Mouse (Mus musculus): ENCODE data around the gene Gadd45gip1.
A peak's percentile ranks its signal among the peaks of the same experiment; 100 is the strongest.
"Not testable (repeated sequence)": the region's sequence is repeated elsewhere in the genome, so short reads cannot be mapped to it uniquely, and the experiment has no call there.

Gene Gadd45gip1

DNA sequence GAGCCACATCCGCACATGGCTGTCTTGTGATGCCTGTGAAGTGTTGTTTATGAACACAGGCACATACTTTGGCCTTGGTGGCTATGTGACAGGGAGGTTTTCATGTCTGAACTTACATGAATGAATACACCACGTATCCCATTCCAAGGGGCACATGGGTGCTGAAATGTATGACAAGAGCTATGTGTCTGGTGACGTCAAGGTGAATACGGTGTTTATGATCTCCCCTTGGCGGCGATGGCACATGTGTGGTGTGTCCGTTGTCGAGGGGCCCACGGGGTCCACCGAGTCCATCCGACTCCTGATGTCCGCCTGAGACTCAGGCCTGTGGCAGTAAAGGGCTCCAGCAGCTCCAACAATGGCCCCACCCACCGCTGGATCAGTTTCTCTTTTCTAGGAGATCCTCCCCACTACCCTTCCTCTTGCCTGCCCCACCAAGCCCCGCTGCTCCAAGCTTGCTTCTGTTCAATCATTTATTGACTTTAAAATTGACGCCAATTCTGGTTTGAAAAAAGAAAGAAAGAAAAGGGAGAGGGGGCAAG, 34.0 kb upstream of the Gadd45gip1 start:
- DNase-seq (ENCODE audit: low spot score in 2 of 2) = no peak

DNA sequence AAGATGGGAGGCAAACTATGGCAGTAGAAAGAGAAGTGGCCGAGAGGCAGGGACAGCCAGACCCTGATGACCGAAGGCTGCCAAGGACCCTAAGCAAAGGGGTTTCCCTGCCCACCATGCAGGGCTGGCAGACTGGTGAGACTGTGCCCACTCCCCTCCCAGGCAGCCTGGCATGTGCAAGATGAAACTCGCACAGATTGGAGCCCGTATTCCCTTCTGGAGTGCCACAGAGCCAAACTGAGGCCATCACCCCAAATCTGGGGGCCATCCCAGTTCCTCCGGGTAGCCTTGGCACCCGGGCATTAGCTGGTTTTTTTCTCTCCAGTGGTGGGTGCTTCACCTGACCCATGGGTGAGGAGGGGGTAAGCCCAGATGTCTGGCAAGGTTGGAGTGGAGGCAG, 33.4 kb upstream of the Gadd45gip1 start:
- DNase-seq (ENCODE audit: low spot score in 2 of 2) = no peak

DNA sequence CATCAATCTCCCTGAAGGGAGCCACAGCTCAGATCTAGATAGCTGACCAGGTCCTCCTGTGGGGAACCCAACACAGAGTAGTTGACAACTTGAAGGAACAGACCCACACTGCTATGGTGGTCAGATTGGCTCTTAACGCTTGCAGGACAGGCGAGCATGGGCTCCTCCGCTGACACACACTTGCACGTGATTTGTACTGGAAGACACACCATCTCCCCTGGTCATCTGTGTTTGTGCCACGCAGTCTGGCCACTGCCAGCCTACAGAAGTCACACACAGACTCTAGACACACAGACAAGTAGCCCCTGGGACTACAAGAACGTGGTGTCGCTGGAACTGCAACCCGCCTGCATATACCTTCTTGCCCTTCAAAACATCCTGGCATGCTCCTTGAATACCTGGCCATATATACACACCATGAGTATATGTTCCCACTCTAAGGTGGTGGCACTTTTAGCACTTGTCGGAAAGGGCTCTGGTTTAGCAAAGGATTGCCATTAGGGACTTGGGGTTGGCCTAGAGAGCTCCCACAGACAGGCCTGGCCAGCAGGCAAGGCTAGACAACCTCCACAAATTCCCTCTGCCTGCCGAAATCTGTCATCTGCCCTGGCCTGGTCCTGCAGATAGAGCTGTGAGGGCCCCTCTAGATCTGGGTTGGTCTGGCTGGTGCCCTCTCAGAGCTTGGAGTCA, 32.7 kb upstream of the Gadd45gip1 start:
- no peak for DNase-seq (ENCODE audit: low spot score in 2 of 2)

DNA sequence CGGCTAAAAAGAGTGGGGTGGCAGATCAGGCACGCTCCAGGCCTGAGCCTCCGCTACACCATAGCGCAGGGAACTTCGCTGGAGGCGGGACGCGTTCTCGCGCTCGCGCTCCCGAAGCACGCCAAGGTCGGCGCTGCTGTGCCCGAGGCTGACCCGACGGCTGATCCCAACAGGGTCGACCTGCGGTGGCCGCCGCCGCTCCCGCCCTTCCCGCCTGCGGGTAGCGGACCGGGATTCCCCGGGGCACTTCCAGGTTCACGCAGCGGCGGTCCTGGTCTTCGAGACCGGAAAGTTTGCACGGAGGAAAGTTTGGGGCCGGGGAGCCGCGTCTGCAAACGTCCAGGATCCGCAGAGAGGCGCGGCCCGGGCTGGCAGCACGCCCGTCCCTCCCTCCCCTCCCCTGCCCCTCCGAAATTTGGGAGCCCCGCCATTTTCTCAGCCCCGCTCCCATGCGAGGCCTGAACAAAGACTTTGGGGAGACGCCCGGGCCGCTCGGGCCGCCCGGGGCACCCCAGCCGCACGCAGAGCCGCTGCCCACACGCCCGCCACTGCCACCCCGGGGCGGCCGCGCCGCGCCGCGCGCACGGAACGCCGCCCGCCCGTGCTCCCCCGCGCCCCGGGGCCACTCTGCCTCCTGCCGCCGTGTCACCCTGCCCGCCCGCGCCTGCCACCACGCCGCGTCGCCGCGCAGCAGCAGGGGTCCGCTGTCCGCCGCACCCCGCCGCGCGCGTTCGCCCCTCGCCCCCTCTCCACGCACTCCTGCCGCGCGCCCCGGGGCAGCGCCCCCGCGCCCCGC, 32.0 kb upstream of the Gadd45gip1 start:
- peak in 1 of 2 experiments; percentile 56 for DNase-seq (ENCODE audit: low spot score in 2 of 2)

DNA sequence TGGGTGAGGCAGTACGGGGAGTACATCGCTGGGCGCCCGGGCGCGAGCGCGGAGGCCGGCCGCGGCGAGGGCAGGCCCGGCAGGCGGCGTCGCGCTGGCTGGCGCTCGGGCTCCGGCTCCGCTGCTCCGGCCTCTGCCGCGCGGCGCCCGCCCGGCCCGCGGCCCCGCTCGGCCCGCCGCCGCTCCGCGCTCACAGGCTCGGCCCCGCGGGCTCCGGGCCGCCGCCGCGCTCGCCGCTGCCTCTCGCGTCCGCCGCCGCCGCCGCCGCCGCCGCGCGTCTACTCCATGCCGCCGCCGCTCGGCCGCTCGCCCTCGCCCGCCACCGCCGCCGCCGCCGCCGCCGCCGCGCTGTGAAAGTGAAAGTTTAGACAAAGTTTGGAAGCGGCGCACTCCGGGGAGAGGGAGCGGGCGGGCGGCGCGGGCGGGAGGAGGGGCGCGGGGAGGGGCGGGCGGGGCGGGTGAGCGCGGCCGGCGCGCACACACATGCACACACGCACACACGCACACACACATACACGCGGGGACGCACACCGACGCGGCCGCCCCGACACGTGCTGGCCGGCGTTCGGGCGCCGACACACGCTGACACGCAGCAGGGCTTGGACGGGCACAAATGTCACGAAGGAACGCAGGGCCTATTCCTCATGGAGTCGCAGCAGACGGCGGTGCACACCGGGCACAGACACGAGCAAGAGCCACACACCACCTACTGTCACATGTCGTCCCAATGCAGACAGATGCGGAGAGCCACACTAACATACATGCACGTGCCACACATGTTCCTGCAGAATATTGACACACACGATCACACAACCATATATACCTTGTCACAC, 31.1 kb upstream of the Gadd45gip1 start, which contains the start of gene Nfix:
Gene Nfix (minus strand): TSS at position 346 of the 833 bp plus-strand sequence.
- DNase-seq (ENCODE audit: low spot score in 2 of 2) = peak in 1 of 2 experiments; percentile 63

DNA sequence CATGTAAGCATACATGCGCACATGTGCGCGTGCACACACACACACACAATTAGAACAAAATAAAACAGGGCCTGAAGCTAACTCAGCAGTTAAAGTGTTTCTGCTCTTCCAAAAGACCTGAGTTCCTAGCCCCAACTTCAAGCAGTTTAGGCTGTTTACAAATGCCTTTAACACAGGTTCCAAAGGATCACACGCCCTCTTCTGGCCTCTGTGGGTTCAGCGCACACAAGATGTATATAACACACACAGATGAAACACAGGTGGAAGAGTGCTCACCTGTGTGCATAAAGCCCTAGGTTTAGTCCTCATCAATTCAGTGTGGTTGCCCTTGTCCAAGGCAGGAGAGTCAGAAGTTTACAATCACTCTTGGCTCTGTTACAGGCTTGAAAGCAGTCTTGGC, 25.3 kb upstream of the Gadd45gip1 start:
- no peak for DNase-seq (ENCODE audit: low spot score in 2 of 2)

DNA sequence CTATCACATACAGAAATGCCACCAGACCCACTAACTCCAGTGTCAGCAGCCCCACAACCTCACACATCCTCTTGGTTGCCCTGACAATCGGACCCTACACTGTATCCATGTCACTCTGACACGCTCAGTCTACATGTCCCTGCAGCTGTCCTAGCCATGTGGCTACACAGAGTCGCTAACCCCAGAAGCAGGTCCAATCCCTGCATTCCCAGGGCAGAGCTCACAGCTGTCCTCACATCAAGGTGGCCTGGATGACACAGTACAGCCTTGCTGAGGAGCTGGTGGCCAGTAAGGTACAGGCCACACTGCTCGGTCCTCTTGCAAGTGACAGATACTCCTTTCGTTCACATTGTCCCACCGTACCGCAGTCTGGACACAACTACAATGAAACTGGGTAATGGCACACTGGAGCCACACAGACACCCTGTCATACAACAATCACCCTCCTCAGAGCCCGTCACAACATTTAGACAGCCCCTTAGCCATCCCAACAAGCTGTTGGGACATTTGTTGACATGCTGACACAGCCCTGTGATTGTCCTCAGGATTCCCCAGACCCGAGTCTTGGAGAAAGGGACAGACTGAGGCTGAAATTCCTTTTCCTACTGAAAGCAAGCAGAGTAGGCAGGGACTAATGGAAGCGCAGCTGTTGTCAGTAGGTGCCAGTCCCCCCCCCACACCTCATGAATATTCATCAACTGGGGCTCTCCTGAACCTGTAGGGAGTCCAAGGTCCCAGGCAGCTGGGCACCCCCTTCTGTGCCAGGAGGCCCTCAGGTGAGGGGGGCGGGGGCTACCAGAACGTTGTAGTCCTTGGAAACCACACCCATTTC, 22.0 kb upstream of the Gadd45gip1 start:
- no peak for DNase-seq (ENCODE audit: low spot score in 2 of 2)

DNA sequence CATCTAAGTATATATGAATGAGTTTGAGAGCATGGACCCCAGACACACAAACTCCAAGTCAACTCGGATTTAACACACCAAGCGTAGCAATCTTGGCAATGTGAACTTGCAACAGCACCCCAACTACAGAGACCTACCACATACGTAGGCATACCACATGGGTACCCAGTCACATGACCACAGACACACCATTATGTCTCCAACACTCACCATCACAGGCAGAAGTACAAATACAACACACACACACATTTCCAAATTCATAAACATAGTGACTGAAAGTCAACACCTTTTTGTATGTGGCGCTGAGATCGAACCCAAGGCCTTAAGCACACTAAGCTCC, 21.4 kb upstream of the Gadd45gip1 start:
- no peak for DNase-seq (ENCODE audit: low spot score in 2 of 2)

DNA sequence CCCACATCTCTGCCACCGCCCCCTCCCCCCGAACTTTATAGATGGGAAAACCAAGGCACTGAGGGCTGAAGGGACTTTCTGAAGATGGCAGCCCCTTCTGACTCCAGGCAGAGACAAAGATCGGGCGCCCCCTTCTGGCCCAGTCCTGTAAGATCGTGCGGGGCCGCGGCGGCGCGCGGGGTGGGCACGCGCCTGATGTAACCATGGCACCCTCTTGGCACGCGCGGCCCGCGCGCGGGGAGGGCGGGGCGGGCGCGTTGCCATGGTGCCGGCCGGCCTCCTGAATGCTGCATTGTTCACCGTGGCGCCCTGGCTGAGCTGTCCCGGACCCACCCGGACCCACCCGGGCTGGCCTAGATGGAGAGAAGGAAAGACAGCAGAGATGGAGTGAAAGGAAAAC, 20.4 kb upstream of the Gadd45gip1 start:
- DNase-seq (ENCODE audit: low spot score in 2 of 2) = peak; percentile 98

DNA sequence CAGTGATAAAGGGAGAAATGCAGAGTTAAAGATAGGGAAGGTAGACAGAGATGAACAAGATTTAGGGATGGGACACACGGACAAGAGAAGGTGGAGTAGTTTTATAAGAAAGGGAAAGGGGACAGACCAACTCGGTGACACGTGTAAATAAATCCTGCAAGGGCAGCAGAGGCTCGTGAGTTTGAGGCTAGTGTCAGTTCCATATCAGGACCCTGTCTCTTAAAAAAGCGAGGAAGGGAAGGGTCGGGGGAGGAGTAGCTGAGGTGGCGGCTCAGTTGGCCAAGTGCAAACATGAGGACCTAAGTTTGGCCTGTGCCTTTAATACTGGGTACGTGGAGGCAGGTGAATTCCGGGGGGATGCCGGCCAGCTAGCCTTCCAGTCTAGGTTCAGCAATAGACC, 20.0 kb upstream of the Gadd45gip1 start:
- DNase-seq (ENCODE audit: low spot score in 2 of 2) = no peak

DNA sequence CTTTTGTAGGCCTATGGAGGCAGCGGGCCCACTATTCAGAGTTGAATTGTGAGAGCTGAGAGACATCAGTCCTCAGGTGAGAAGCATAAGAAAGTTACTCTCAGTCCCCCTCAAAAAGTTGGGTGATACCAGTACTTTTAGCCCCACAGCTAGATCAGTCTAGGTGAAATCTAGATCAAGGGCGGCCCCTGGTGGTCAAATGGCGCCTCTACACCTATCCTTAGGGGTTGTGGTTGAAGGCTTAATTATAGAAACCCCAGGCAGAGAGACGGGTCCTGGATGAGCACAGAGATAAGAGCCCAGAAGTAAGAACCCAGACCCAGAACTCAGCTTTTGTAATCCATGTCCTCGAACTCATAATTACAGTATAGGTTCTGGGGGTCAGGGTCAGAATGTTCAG, 18.3 kb upstream of the Gadd45gip1 start:
- peak; percentile 80 to 87 for DNase-seq (ENCODE audit: low spot score in 2 of 2)

DNA sequence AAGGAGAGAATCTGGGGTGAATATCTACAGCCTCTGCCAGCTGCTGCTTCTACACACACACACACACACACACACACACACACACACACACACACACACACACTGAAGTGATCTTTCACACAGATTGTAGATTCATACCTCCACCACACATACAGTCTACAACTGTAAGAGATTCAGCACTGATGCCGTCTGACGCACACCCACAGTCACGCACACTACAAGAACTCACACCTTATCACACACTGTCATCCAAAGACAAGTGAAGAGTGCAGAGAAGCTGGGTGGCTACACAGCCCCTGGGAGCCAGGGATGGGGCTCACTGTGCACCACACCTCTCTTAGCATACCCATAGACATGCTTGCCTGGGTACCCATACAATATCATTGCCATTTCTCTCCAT, 17.5 kb upstream of the Gadd45gip1 start:
- no peak for DNase-seq (ENCODE audit: low spot score in 2 of 2)

DNA sequence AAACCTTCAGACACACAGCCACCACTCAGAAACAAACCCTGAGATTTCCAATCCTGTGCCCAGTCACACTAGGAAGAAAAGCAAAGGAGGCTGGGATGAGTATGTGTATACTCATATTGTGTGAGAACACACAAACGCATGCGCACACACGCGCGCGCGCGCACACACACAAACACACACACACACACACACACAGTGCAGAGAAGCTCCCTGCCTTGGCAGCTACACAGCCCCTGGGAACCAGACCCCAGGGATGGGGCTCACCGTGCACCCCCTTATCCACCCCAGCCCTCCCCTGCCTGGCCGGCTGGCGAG, 17.1 kb upstream of the Gadd45gip1 start:
- no peak for DNase-seq (ENCODE audit: low spot score in 2 of 2)

DNA sequence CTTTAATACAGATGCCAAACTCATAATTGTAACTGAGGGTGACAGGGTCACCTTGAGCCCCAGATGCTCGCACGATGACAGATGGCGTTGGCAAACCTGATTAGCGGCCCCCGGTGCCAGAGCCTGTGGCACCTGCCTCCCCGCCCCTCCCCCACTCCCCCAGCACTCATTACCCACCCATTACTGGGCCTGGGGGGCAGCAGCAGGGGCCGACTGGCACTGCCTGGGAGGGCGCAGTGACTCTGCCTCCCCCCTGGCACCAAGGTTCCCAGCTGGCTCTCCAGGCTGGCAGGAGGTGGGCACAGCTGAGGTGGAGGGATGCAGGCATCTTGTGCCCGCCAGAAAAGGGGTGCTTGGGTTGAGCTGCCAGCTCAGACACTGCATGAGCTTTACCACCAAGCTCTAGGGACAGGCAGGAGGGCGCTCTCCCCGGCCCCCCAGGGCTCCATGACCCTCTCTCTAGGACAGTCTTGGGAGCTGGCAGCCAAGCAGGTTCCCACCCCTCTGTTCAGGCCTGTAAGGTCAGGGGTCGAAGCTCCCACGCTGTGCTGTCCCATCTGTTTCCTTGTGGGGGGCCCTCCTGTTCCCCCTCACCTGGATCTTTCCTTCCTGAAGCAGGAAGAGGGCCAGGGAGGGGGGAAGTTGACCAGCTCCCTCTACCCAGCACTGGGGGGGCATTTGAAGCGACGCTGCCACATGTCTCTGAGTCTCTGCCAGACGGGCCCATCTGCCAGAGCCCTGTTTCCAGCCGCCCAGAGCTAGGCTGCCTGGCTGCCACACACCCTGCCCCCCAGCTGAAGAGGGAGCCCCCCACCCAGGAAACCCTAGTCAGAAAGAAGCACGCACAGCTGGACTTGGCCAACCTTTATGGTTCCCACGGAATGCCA, 16.5 kb upstream of the Gadd45gip1 start:
- no peak for DNase-seq (ENCODE audit: low spot score in 2 of 2)

DNA sequence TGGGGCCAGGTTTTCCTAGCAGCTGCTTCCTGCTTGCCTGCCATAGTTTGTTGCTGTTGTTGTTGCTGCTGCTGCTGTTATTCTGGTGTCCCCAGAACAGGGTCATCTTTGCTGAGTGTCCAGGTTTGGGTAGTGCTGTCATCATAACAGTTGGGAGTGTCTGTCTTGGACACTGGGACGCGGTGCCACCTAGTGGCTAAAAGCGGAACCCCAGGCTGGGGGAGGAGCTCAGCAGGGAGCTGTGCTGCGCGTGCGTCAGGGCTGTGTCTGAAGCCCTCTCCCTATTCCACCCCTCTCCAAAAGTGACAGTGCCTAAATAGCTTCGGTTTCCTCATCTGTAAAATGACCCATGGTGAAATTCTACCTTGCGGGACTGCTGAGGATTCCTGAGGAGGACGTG, 15.8 kb upstream of the Gadd45gip1 start:
- peak; percentile 97 for DNase-seq (ENCODE audit: low spot score in 2 of 2)

DNA sequence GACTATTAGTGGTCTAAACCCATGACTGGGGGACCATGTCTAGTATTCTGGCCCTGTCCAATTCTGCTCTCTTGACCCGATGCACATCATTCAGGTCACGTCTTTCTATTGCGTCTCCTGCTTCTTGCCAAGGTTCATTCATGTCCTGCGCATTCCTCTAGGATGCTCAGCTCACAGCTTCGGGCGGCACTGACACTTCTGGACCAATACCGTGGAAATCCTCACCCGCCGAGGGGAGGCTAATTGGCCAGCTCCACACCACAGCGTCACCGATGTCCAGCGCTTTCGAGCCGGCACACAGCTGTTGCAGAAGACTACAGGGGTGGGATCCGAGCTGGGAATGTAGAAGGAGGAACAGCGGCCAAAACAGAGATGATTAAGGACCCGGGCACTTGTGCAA, 15.2 kb upstream of the Gadd45gip1 start:
- DNase-seq (ENCODE audit: low spot score in 2 of 2) = no peak

DNA sequence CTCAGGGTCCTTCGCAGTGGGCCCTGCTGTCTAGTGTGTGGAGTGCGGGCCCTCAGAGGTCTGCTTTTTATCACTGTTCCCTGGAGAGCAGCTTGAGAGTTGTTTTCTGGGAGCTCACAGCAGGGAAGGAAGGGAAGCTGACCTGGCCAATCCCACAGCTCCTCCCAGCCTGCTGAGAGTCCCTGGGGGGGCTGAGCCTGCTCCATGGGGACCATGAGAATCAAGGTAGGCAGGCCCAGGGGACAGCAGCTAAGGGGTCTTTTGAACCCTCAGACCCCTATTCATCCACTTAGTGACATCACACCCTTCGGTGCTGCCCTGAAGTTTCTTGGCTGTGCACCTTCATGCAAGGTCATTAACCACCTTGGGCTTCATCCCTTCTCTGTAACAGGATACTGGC, 8.6 kb upstream of the Gadd45gip1 start, which contains the start of gene Dand5:
Gene Dand5 (minus strand): TSS at position 101 of the 400 bp plus-strand sequence.
- no peak for DNase-seq (ENCODE audit: low spot score in 2 of 2)

DNA sequence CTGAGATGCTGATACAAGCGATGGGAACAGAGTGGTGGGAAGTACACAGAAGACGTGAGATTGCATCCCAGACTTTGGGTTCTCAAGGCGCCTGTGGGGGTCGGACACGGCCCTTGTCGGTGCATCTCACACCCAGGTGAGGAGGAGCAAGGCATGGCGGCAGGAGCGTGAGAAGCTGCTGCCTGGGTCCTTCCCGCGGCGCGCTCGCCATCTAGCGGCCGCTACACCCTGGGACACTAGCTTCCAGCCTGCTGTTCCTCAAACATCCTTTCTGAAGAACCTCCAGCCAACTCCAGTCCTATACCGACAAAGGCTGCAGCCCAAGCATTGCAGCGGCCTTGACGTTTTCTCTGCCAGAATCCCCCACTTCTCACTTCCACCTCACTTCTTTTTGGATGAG, 7.7 kb upstream of the Gadd45gip1 start:
- DNase-seq (ENCODE audit: low spot score in 2 of 2) = peak in 1 of 2 experiments; percentile 65

DNA sequence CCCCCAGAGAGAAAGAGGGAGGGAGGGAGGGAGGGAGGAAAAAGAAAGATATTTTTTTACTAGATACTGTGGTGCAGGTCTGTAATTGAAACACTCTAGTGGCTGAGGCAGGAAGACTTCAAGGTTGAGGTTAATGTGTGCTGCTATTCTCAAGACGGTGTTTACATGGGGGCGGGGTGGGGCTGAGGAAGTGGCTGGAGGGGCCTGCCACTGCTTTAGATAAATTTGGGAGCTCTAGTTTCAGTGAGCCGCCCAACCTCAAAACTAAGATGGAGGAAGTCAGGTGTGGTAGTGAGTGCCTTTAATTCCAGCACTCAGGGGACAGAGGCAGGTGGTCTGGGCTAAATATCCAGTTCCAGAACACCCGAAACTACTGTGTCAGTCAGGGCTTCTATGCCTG, 5.7 kb upstream of the Gadd45gip1 start:
- no peak for DNase-seq (ENCODE audit: low spot score in 2 of 2)

DNA sequence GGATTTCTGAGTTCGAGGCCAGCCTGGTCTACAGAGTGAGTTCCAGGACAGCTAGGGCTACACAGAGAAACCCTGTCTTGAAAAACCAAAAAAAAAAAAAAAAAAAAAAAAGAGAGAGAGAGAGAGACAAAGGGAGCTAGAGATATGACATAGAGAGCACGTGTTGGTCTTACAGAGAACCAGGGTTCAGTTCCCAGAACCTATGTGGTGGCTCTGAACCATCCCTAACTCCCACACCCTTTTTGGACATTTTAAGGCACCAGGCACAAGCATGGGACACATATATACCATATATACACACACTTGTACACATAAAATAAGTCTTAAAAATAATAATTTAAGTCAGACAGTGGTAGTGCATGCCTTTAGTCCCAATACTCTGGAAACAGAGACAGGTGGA, 4.8 kb upstream of the Gadd45gip1 start:
- not testable (repeated sequence) for DNase-seq (ENCODE audit: low spot score in 2 of 2)

Measured in frontal cortex, postnatal 36 days (tissue).